Mouse (Mus musculus): Measurements from ENCODE around the gene Cyb5b.

DNA sequence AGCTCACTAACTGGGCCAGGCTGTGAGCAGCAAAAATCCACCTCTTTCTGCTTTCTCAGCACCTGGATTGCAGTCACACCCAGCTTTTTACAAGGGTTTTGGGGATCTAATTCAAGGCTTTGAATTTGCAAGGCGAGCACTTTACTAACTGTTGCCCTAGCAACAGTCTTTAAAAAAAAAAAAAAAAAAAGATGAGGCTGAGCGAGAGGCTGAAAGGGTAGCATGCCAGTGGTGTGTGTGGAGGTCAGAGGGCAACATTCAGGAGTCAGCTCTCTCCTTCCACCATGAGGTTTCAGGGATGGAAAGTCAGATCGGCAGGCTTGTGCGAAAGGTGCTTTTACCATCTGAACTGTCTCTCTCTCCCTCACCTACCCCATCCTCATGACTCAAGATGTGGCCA is 37.2 kb upstream of the Cyb5b start:
- TF ChIP-seq EP300 (IDR thresholded peaks at IDR 0.05; ENCODE audit: insufficient read depth, low read depth, low read length) (no peak), CTCF (IDR thresholded peaks at IDR 0.05) (no peak)

All from heart, adult 2 months (tissue).